Mouse (Mus musculus): ENCODE measurements around the gene Sgms1.

GRCm38 (mm10) chr19:32313304-32313703 is 76.2 kb downstream of the Sgms1 start:
- TF ChIP-seq CTCF (conservative IDR thresholded peaks at IDR 0.05; ENCODE audit: insufficient read depth, insufficient read length, low read depth, low read length) (no peak), POLR2A (IDR thresholded peaks at IDR 0.05; ENCODE audit: low read depth, low read length) (no peak)
